Mouse (Mus musculus): ENCODE data around the gene Pvalb.

- TF ChIP-seq GATA1 (IDR thresholded peaks at IDR 0.05; ENCODE audit: low read depth, low read length): no peak
- no peak for TF ChIP-seq POLR2A (IDR thresholded peaks at IDR 0.05; ENCODE audit: control insufficient read depth in 1 of 2, insufficient read depth in 1 of 2, low read depth in 1 of 2, low read length in 2 of 2, poor library complexity in 1 of 2)
- TF ChIP-seq E2F4 (IDR thresholded peaks at IDR 0.05; ENCODE audit: borderline replicate concordance, low read depth, low read length): no peak
- TF ChIP-seq POLR2AphosphoS2 (IDR thresholded peaks at IDR 0.05; ENCODE audit: low read length): no peak
- TF ChIP-seq SMC3 (IDR thresholded peaks at IDR 0.05; ENCODE audit: low read depth, low read length): no peak
- no peak for TF ChIP-seq MYB (IDR thresholded peaks at IDR 0.05; ENCODE audit: low read depth, low read length)
- no peak for TF ChIP-seq CHD2 (IDR thresholded peaks at IDR 0.05; ENCODE audit: low read length)
- no peak for TF ChIP-seq HCFC1 (IDR thresholded peaks at IDR 0.05; ENCODE audit: low read depth, low read length)
- no peak for TF ChIP-seq CTCF (IDR thresholded peaks at IDR 0.05 in 2 of 3, conservative IDR thresholded peaks at IDR 0.05 in 1 of 3; ENCODE audit: control insufficient read depth in 1 of 3, insufficient read depth in 1 of 3, low read depth in 2 of 3, low read length in 3 of 3, poor library complexity in 1 of 3, severe bottlenecking in 1 of 3)
- TF ChIP-seq MAX (IDR thresholded peaks at IDR 0.05; ENCODE audit: low read length): no peak
- TF ChIP-seq JUND (IDR thresholded peaks at IDR 0.05; ENCODE audit: low read depth, low read length): no peak
- TF ChIP-seq MAFK (IDR thresholded peaks at IDR 0.05; ENCODE audit: borderline replicate concordance, low read depth, low read length): no peak
- no peak for TF ChIP-seq RCOR1 (IDR thresholded peaks at IDR 0.05; ENCODE audit: low read depth, low read length)
These were observed 37.6 kb upstream of the Pvalb start for GRCm38 (mm10) chr15:78243774-78244173.

Measured in MEL (cell line).